Mouse (Mus musculus) thymus, adult 2 months (tissue): Measurements from ENCODE around the gene Carf. TPM values are rescaled to one million over a fixed set of nuclear protein-coding genes. Genes with fewer than 3 reads are reported as not detected.

ENCODE experiments used
- DNase-seq: peaks from one replicate; pipeline ENCODE4 v3.0.0; 2021
- H3K27ac ChIP-seq: fragments of 200-500 bp; 2 replicates; pipeline ENCODE4 v1.5.1; 2012; ENCODE audit warnings: low read length, control low read depth; ENCODE audit not compliant: control insufficient read depth, insufficient read depth
- H3K27me3 ChIP-seq: fragments of 200-500 bp; 2 replicates; pipeline ENCODE4 v1.6.1; 2012; ENCODE audit warnings: mild to moderate bottlenecking, low read length, moderate library complexity, mixed read lengths; ENCODE audit not compliant: control insufficient read depth, insufficient read depth
- H3K36me3 ChIP-seq: fragments of 200-500 bp; 2 replicates; pipeline ENCODE4 v1.6.1; 2012; ENCODE audit warnings: mild to moderate bottlenecking, low read length, moderate library complexity; ENCODE audit not compliant: control insufficient read depth, insufficient read depth
- H3K4me1 ChIP-seq: fragments of 200-500 bp; replicated peaks from 2 replicates; pipeline ENCODE4 v1.6.1; 2012; ENCODE audit warnings: low read length; ENCODE audit not compliant: control insufficient read depth, insufficient read depth
- H3K4me3 ChIP-seq: fragments of 200-500 bp; 2 replicates; pipeline ENCODE4 v1.5.1; 2012; ENCODE audit warnings: mild to moderate bottlenecking, low read length, control low read depth, moderate library complexity; ENCODE audit not compliant: control insufficient read depth, insufficient read depth
- CTCF ChIP-seq: fragments of 200-500 bp; IDR thresholded peaks from 2 replicates; pipeline ENCODE4 v1.5.1; 2012; ENCODE audit warnings: mild to moderate bottlenecking, control low read depth, low read length, moderate library complexity, borderline replicate concordance; ENCODE audit not compliant: control insufficient read depth, poor library complexity, insufficient read depth; ENCODE audit errors: extremely low read depth
- POLR2A ChIP-seq: fragments of 200-500 bp; IDR thresholded peaks from 2 replicates; pipeline ENCODE4 v1.6.1; 2012; ENCODE audit warnings: mild to moderate bottlenecking, low read length, control low read depth, moderate library complexity; ENCODE audit not compliant: control insufficient read depth, poor library complexity, insufficient read depth; ENCODE audit errors: extremely low read depth
- WGBS: fragments of 180-500 bp; shearing (Covaris S2); methylation state at CpG from one replicate; pipeline ENCODE4 v1.1.7; 2018; 5-methylcytosine and 5-hydroxymethylcytosine counted together
- polyA plus RNA-seq: library from polyadenylated mRNA; depleted of rRNA; stranded (reverse); fragments of >200 nt; gene quantifications from 2 replicates; pipeline ENCODE4 v1.2.3, GENCODE M21; 2012

Gene Carf
- polyA plus RNA-seq, 1 experiment, result 4.8 TPM

DNA sequence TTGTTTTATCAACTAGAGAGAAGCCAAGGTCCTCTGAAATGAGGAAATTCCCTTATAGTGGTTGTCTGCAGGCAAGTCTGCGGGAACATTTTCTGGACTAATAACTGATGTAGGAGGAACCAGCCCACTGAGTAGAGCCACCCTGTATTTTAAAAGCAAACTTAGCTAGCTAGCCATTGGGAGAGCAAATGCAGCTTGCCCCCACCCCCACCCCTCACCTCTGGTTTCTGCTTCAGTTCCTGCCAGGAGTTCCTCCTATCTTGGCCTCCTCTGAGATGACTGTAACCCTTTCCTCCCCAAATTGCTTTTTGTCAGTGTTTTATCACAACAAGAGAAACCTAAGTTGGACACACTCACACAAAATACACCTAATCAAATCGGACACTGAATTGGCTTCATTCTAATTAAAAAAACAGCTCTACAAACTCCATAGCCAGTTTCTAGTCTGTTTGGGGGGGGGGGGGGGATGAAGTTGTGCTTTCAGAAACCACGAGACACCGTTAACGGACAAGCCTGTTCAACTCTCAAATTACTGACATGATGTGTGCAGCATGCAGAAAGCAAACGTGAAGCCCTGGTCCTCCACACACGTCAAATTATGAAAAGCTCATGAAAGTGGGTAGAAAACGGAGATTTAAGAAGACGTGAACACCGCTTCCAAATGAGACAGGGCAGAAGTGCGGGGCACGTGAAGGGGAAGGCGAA is 1.3 kb upstream of the Carf start:
- H3K27ac ChIP-seq, result peak overlapping the region; percentile 63
- H3K36me3 ChIP-seq, result peaks cover 21% of the 10 kb centered on the region
- DNase-seq, result no peak
- peaks cover 2% of the 10 kb centered on the region for H3K4me1 ChIP-seq
- WGBS, result 5% methylated on average over 13 of the region's 13 CpGs
- TF ChIP-seq CTCF (no peak), POLR2A (no peak)
- H3K27me3 ChIP-seq, result no peaks in the 10 kb centered on the region
- H3K4me3 ChIP-seq, result peak overlapping the region; percentile 66

DNA sequence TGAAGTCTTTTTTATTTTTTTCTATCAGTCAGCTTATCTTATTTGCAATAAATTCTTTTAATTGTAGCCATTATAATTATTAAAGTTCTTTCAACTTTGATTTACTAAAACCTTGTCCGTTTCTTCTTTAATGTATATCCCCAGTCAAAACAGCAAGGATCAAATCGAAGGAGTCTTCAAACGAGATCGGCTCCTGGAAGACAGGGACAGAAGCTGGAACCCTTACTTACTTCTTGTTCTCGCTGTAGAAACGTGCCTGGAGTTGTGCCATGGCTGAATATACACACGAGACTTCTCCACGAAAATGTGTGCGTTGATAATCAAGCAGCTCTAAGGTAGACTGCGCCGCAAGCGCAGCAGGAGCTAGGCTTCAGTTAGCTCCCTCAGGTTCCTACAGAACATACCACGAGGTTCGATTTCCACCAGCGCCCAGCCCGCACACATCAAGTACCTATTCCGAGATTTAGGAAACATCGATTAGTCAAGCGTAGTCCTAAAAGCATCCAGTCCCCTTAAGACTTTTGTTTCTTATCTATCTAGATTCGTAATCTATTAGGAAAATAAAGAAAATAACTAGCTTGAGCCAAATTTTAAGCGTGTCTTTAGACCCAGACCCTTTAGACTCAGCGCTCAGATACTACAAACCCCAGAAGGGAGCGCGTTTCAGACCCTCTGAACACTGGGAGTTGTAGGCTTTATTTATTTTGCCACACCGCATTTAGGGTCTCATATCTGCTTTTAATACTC is 597 bp upstream of the Carf start:
- Histone ChIP-seq H3K27ac (peak overlapping the region; percentile 67), H3K27me3 (no peaks in the 10 kb centered on the region), H3K36me3 (peaks cover 16% of the 10 kb centered on the region), H3K4me3 (peak overlapping the region; percentile 66), H3K4me1 (peaks cover 2% of the 10 kb centered on the region)
- peak; percentile 65 for DNase-seq
- under 1% methylated on average over 25 of the region's 25 CpGs for WGBS
- TF ChIP-seq CTCF (no peak), POLR2A (no peak)

DNA sequence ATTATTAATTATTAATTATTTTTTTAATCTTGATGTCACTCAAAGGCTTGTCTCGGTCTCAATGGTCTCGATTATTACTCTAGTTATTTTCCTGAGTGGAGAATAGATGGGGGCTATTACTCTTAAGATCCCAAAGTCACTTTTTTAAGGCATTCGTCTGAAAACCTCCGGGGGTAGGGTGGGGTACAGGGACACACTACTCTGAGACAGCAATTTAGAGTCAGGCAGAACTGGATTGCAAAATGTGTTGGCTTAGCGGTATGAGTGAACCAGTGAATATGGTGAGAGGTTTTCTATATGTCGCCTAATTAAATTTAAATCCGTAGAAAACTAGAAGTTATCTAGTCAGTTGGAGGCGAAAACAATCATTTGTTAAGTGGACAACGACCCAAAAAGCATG is 792 bp downstream of the Carf start:
- no peak overlapping the region for H3K4me3 ChIP-seq
- H3K36me3 ChIP-seq, result peaks cover 5% of the 10 kb centered on the region
- H3K27me3 ChIP-seq, result no peaks in the 10 kb centered on the region
- no peak for DNase-seq
- TF ChIP-seq POLR2A, result no peak
- TF ChIP-seq CTCF, result no peak
- H3K4me1 ChIP-seq, result peaks cover 2% of the 10 kb centered on the region
- WGBS, result 24% methylated on average over 9 of the region's 9 CpGs
- H3K27ac ChIP-seq, result no peak overlapping the region

DNA sequence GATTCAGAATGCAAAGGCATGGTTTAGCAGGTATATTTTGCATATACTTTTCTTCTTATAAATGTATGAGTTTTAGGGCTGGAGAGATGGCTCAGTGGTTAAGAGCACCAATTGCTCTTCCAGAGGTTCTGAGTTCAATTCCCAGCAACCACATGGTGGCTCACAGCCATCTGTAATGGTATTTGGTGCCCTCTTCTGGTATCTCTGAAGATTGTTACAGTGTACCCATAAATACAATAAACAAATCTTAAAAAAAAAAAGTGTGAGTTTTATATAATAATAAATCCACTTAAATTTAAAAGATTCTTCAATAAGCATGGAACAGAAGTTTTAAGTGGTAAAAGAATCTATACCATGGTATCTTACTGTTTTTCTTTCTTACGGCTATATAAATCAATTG is 6.5 kb downstream of the Carf start:
- WGBS, result 100% methylated on average over 1 of the region's 1 CpGs
- no peak overlapping the region for H3K4me3 ChIP-seq
- no peaks in the 10 kb centered on the region for H3K4me1 ChIP-seq
- DNase-seq, result no peak
- no peaks in the 10 kb centered on the region for H3K27me3 ChIP-seq
- peaks cover 5% of the 10 kb centered on the region; the same call in 1 of the 2 replicates for H3K36me3 ChIP-seq
- no peak overlapping the region for H3K27ac ChIP-seq
- TF ChIP-seq POLR2A (no peak), CTCF (no peak)

DNA sequence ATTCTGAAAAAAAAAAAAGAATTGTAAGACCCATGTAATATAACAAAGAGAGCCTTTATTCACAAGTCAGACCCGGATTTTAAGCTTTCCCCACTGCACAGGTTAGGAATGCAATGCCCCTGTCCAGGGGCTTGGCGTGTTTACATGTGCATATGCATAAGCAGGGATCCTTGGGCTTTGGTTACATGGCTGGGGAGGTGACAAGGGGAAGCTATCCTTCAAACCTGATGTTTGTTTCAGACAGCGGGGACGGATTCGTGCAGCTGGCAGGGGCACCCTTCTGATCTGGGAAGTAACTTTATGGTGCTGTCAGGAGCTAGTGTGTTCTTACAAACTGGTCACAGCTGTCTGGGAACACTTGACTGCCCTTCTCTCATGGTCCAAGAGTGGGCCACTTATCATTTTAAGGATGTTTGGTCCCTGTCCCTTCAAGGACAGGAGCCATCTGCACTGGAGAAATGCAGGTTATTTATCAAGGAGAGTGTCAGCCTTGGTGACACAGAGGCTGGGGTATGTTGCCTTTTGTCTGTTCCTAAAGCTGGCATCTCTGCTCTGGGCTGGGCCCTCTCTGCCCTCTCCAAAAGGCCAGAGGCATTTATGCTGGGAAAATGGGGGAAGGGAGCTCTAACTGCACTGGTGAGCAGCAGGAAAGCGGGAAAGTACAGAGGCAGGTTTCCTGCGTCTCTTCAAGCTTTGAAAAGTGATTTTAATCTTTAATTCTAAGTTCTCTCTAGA is 19.8 kb downstream of the Carf start:
- DNase-seq, result no peak
- TF ChIP-seq POLR2A (no peak), CTCF (no peak)
- H3K36me3 ChIP-seq, result no peaks in the 10 kb centered on the region
- no peaks in the 10 kb centered on the region for H3K4me1 ChIP-seq
- WGBS, result 97% methylated on average over 7 of the region's 7 CpGs
- no peak overlapping the region for H3K27ac ChIP-seq
- no peaks in the 10 kb centered on the region for H3K27me3 ChIP-seq
- H3K4me3 ChIP-seq, result no peak overlapping the region

DNA sequence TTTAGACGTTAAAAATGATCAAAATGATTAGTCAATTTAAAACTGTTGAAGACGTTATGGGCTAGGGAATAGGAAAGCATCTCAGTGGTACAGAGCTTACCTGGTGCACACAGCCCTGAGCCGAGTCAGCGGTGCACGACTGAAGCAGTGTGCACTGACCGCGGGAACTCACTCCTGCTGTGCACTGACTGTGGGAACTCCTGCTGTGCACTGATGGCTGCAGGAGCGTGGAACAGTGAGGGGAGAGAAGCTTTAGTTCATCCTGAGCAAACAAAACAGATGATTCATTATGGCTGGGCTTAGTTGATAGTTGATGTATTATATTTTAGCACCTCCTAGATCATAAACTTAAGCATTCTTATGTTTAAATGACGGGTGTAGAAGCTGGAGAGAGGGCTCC is 39.3 kb downstream of the Carf start:
- WGBS, result 93% methylated on average over 9 of the region's 9 CpGs
- no peak for DNase-seq
- H3K27ac ChIP-seq, result no peak overlapping the region
- H3K4me3 ChIP-seq, result no peak overlapping the region
- TF ChIP-seq CTCF, result no peak
- TF ChIP-seq POLR2A, result no peak
- H3K36me3 ChIP-seq, result no peaks in the 10 kb centered on the region
- no peaks in the 10 kb centered on the region for H3K27me3 ChIP-seq
- H3K4me1 ChIP-seq, result no peaks in the 10 kb centered on the region
